Mouse (Mus musculus): ENCODE measurements around the gene Cadps.

Gene Cadps

GRCm38 (mm10) chr14:12388192-12388795 is 434.6 kb downstream of the Cadps start:
- DNase-seq = peak; percentile 61

- DNase-seq = no peak
Measured at GRCm38 (mm10) chr14:12387176-12387575, 435.7 kb downstream of the Cadps start.

GRCm38 (mm10) chr14:12377883-12378282 is 445.0 kb downstream of the Cadps start:
- no peak for DNase-seq

- no peak for DNase-seq
Measured at GRCm38 (mm10) chr14:12377289-12377688, 445.6 kb downstream of the Cadps start.

- DNase-seq = no peak
Measured at GRCm38 (mm10) chr14:12375451-12375850, 447.4 kb downstream of the Cadps start.

GRCm38 (mm10) chr14:12350271-12350916 is 472.5 kb downstream of the Cadps start:
- peak; percentile 34 for DNase-seq

GRCm38 (mm10) chr14:12349334-12350090 is 473.4 kb downstream of the Cadps start:
- peak; percentile 25 for DNase-seq

GRCm38 (mm10) chr14:12348089-12348488 is 474.8 kb downstream of the Cadps start, which contains the start of gene Fezf2:
Fezf2 (minus strand) TSS chr14:12348189.
- no peak for DNase-seq

GRCm38 (mm10) chr14:12346865-12347600 is 475.8 kb downstream of the Cadps start:
- DNase-seq = peak; percentile 68

GRCm38 (mm10) chr14:12346011-12346864 is 476.6 kb downstream of the Cadps start:
- DNase-seq = peak; percentile 53

- DNase-seq = peak; percentile 56
Measured at GRCm38 (mm10) chr14:12345241-12345921, 477.5 kb downstream of the Cadps start.

GRCm38 (mm10) chr14:12344746-12345240 is 478.1 kb downstream of the Cadps start:
- DNase-seq = peak; percentile 55

- peak; percentile 18 for DNase-seq
Measured at GRCm38 (mm10) chr14:12344061-12344745, 478.7 kb downstream of the Cadps start.

GRCm38 (mm10) chr14:12343451-12343941 is 479.4 kb downstream of the Cadps start:
- peak; percentile 53 for DNase-seq

GRCm38 (mm10) chr14:12342458-12343131 is 480.3 kb downstream of the Cadps start:
- DNase-seq = peak; percentile 64

GRCm38 (mm10) chr14:12341789-12342457 is 481.0 kb downstream of the Cadps start:
- peak; percentile 19 for DNase-seq

GRCm38 (mm10) chr14:12341075-12341788 is 481.6 kb downstream of the Cadps start:
- peak; percentile 70 for DNase-seq

Measured in embryo, embryonic 11 days (tissue).